Mouse (Mus musculus): ENCODE results near the gene Trim72.

- no peak for TF ChIP-seq CTCF (IDR thresholded peaks at IDR 0.05; ENCODE audit: borderline replicate concordance, insufficient read depth, low read depth, low read length)
- TF ChIP-seq POLR2A (IDR thresholded peaks at IDR 0.05; ENCODE audit: borderline replicate concordance, insufficient read depth, low read length) = no peak
These were observed 47.0 kb downstream of the Trim72 start for GRCm38 (mm10) chr7:128050739-128051138.

All from cerebellum, adult 2 months (tissue).